Comparison of ENCODE assay signal across 17 mouse cellular contexts in the genomic region with DNA sequence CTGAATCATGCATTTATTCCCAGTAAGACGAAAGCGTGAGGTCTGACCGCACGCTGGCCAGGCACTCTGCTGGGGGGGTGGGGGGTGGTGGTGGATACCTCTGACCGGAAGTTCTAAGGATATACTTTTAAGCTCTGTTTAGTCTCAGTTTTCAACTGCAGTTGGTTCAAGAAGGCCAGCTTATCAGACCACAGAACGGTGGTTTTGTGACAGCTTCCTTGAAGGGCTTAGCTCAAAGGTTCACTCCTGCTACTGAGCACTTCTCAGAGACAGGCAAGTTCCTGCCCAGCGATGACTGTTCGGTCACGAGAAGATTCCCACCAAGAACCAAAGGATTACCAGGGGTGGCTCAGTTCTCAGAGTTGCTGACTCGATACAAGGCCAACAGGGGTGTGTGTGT. TPM values are rescaled to one million over a fixed set of nuclear protein-coding genes. Genes with fewer than 3 reads are reported as not detected.
DNase-seq lines count a peak whose midpoint lies in the region; ATAC-seq and TF ChIP-seq lines count a peak whose summit lies in the region.
"Had no signal": no experiment of that assay in that cellular context is flagged by ENCODE, and none has a peak within 500 bp of the region (broad histone marks: within the 10 kb centered on the region; RNA-seq: fewer than 3 reads in every experiment).

No protein-coding gene starts in this region.

- no peak for TF ChIP-seq POLR2A in lung, adult 2 months (IDR thresholded peaks at IDR 0.05; ENCODE audit: borderline replicate concordance, extremely low read depth, low read depth, low read length)

- no peak for DNase-seq in heart, postnatal 25 days (ENCODE audit: low spot score)
- DNase-seq in lung, adult 2 months, result no peak
- DNase-seq in natural killer cell, adult 2 months (ENCODE audit: low spot score in 2 of 2), result peak; percentile 57 to 73
- DNase-seq in kidney, postnatal 25 days, result no peak
- DNase-seq in gastrocnemius, postnatal 4 days (ENCODE audit: low spot score in 2 of 2), result no peak
- DNase-seq: adrenal gland, postnatal 36 days; cerebellum, adult 11 months; kidney, adult 2 months; thymus, adult 2 months had no signal

- 36% methylated on average over 10 of the region's 10 CpGs for WGBS in heart, embryonic 11.5 days (ENCODE audit: insufficient replicate concordance)
- WGBS in lung, embryonic 16.5 days, result 59% methylated on average over 10 of the region's 10 CpGs
- 47% methylated on average over 10 of the region's 10 CpGs for WGBS in lung, adult 2 months
- 19% methylated on average over 10 of the region's 10 CpGs for WGBS in liver, embryonic 12.5 days (ENCODE audit: insufficient replicate concordance)

- no peak overlapping the region for H3K4me3 ChIP-seq in heart, embryonic 11.5 days (ENCODE audit: low read depth, low read length)
- H3K4me3 ChIP-seq in lung, embryonic 16.5 days (ENCODE audit: low read length), result no peak overlapping the region
- no peak overlapping the region for H3K4me3 ChIP-seq in lung, adult 2 months (replicated peaks; ENCODE audit: extremely low read depth, low read depth, low read length)
- H3K4me3 ChIP-seq in liver, embryonic 12.5 days, result no peak overlapping the region
- H3K4me3 ChIP-seq: midbrain, embryonic 13.5 days had no signal

- TF ChIP-seq CTCF in lung, adult 2 months (IDR thresholded peaks at IDR 0.05; ENCODE audit: insufficient read depth, low read length), result no peak

- no peaks in the 10 kb centered on the region for H3K27me3 ChIP-seq in heart, embryonic 11.5 days (ENCODE audit: control insufficient read depth, insufficient read depth, low read length)
- H3K27me3 ChIP-seq in lung, embryonic 16.5 days (ENCODE audit: control insufficient read depth, insufficient read depth, low read depth, low read length), result no peaks in the 10 kb centered on the region
- no peaks in the 10 kb centered on the region for H3K27me3 ChIP-seq in liver, embryonic 12.5 days (replicated peaks)
- H3K27me3 ChIP-seq: midbrain, embryonic 13.5 days had no signal

- H3K4me1 ChIP-seq in heart, embryonic 11.5 days (ENCODE audit: control insufficient read depth, insufficient read depth, low read length), result peaks cover 34% of the 10 kb centered on the region
- H3K4me1 ChIP-seq in lung, embryonic 16.5 days (replicated peaks; ENCODE audit: control insufficient read depth, insufficient read depth, low read length), result 0 out of 2 replicates have a peak, but pooled peaks cover 3% of the 10 kb centered on the region
- peaks cover 26% of the 10 kb centered on the region for H3K4me1 ChIP-seq in lung, adult 2 months (ENCODE audit: control insufficient read depth, insufficient read depth, low read length)
- H3K4me1 ChIP-seq in liver, embryonic 12.5 days, result peaks cover 46% of the 10 kb centered on the region
- H3K4me1 ChIP-seq: midbrain, embryonic 13.5 days had no signal

- H3K36me3 ChIP-seq in heart, embryonic 11.5 days (ENCODE audit: control insufficient read depth, insufficient read depth, low read length), result peaks cover 19% of the 10 kb centered on the region
- peaks cover 34% of the 10 kb centered on the region for H3K36me3 ChIP-seq in lung, embryonic 16.5 days (ENCODE audit: control insufficient read depth, insufficient read depth, low read length)
- peaks cover 90% of the 10 kb centered on the region for H3K36me3 ChIP-seq in liver, embryonic 12.5 days

- no peaks in the 10 kb centered on the region for H3K9me3 ChIP-seq in heart, embryonic 11.5 days (replicated peaks; ENCODE audit: control insufficient read depth, low read length)
- H3K9me3 ChIP-seq in lung, embryonic 16.5 days (ENCODE audit: control insufficient read depth, low read length), result no peaks in the 10 kb centered on the region
- H3K9me3 ChIP-seq in liver, embryonic 12.5 days (replicated peaks), result no peaks in the 10 kb centered on the region
- H3K9me3 ChIP-seq: midbrain, embryonic 13.5 days had no signal

- H3K27ac ChIP-seq in heart, embryonic 11.5 days (ENCODE audit: low read depth, low read length), result peak overlapping the region; percentile 87
- peak overlapping the region; percentile 12; the same call in 1 of the 2 replicates for H3K27ac ChIP-seq in lung, embryonic 16.5 days (ENCODE audit: low read length)
- H3K27ac ChIP-seq in liver, embryonic 12.5 days, result peak overlapping the region; percentile 80
- H3K27ac ChIP-seq: midbrain, embryonic 13.5 days had no signal

- H3K9ac ChIP-seq in heart, embryonic 11.5 days (ENCODE audit: low read depth, low read length), result peak overlapping the region; percentile 6
- no peak overlapping the region for H3K9ac ChIP-seq in lung, embryonic 16.5 days (ENCODE audit: low read length)
- H3K9ac ChIP-seq in liver, embryonic 12.5 days, result peak overlapping the region; percentile 52; the same call in 1 of the 2 replicates
- H3K9ac ChIP-seq: midbrain, embryonic 13.5 days had no signal

- intact Hi-C loops in heart, postnatal 25 days (cut with DNase I), result loop anchor here (5.0 kb wide), 1 partner anchor 180 kb away; a partner anchor contains a TSS

- no peak overlapping the region; the same call in 1 of the 2 replicates for H3K4me2 ChIP-seq in heart, embryonic 11.5 days
- H3K4me2 ChIP-seq in lung, embryonic 16.5 days (ENCODE audit: low read depth, low read length), result no peak overlapping the region
- peak overlapping the region; percentile 54 for H3K4me2 ChIP-seq in liver, embryonic 12.5 days
- H3K4me2 ChIP-seq: midbrain, embryonic 13.5 days had no signal

- ATAC-seq in heart, embryonic 11.5 days (replicated peaks; ENCODE audit: insufficient number of reproducible peaks, low FRiP score, low TSS enrichment), result no peak
- no peak for ATAC-seq in lung, embryonic 16.5 days (ENCODE audit: low read depth)
- peak; percentile 10; the same call in 1 of the 2 replicates for ATAC-seq in liver, embryonic 12.5 days
- ATAC-seq: midbrain, embryonic 13.5 days had no signal

RNA-seq across cellular contexts. Expression of a gene that starts 41.2 kb away (rescaled TPM):
- polyA plus RNA-seq in heart, embryonic 11.5 days (2014; fragmentation: Nextera tagmentation; extraction: Ambion mirVana), result 18.2 and 35.8 TPM in 2 replicates
- total RNA-seq in heart, postnatal 25 days (2021), result 10 to 100 TPM; 13.4 to 16.9 TPM
- 13.2 and 15.1 TPM in 2 replicates for polyA plus RNA-seq in lung, embryonic 16.5 days (2015; fragmentation: Nextera tagmentation; extraction: Ambion mirVana)
- polyA plus RNA-seq in lung, adult 2 months (2012; rRNA removed), result 22.1 and 27.3 TPM in 2 replicates
- 8.9 and 10.9 TPM in 2 replicates for polyA plus RNA-seq in liver, embryonic 12.5 days (2016; fragmentation: Nextera tagmentation; extraction: Ambion mirVana)
- 10 to 100 TPM; 20.2 to 21.1 TPM for total RNA-seq in gastrocnemius, postnatal 4 days (2021)

RNA-seq across cellular contexts. Expression of a gene that starts 44.0 kb away (rescaled TPM):
- polyA plus RNA-seq in heart, embryonic 11.5 days (2014; fragmentation: Nextera tagmentation; extraction: Ambion mirVana), result 113 and 140 TPM in 2 replicates
- 10 to 100 TPM; 34.5 to 35.2 TPM for total RNA-seq in heart, postnatal 25 days (2021)
- 131 and 138 TPM in 2 replicates for polyA plus RNA-seq in lung, embryonic 16.5 days (2015; fragmentation: Nextera tagmentation; extraction: Ambion mirVana)
- 86.7 and 104 TPM in 2 replicates for polyA plus RNA-seq in lung, adult 2 months (2012; rRNA removed)
- 78.7 and 78.8 TPM in 2 replicates for polyA plus RNA-seq in liver, embryonic 12.5 days (2016; fragmentation: Nextera tagmentation; extraction: Ambion mirVana)
- total RNA-seq in gastrocnemius, postnatal 4 days (2021), result 10 to 100 TPM; 70.4 to 84.2 TPM

RNA-seq across cellular contexts. Expression of a gene that starts 51.0 kb away (rescaled TPM):
- not detected in 2 replicates for polyA plus RNA-seq in heart, embryonic 11.5 days (2014; fragmentation: Nextera tagmentation; extraction: Ambion mirVana)
- not detected for total RNA-seq in heart, postnatal 25 days (2021)
- not detected in 2 replicates for polyA plus RNA-seq in lung, embryonic 16.5 days (2015; fragmentation: Nextera tagmentation; extraction: Ambion mirVana)
- polyA plus RNA-seq in lung, adult 2 months (2012; rRNA removed), result 0.05 and 0.17 TPM in 2 replicates
- polyA plus RNA-seq in liver, embryonic 12.5 days (2016; fragmentation: Nextera tagmentation; extraction: Ambion mirVana), result not detected in 2 replicates
- total RNA-seq in gastrocnemius, postnatal 4 days (2021), result not detected
- total RNA-seq: adrenal gland, postnatal 36 days; liver, adult 2 months had no signal
- polyA plus RNA-seq: cortical plate, adult 2 months; hindbrain, embryonic 11.5 days; liver, adult 2 months; midbrain, embryonic 13.5 days; neural tube, embryonic 14.5 days had no signal

Comparison
In these comparisons a context has a peak if more than half of its experiments do, and no peak if none do; other contexts are left out.
1. H3K27ac ChIP-seq: peak in every context shown above with its lines; median percentile 87 in heart, embryonic 11.5 days; 80 in liver, embryonic 12.5 days; 12 in lung, embryonic 16.5 days.
2. DNase-seq: peak in natural killer cell, adult 2 months (2 of 2); none in heart, postnatal 25 days (single experiment), lung, adult 2 months (single experiment), kidney, postnatal 25 days (0 of 2) and gastrocnemius, postnatal 4 days (0 of 2).